Mouse (Mus musculus) forebrain, embryonic 15.5 days (tissue): Measurements from ENCODE around the gene Galnt13. TPM values are rescaled to one million over a fixed set of nuclear protein-coding genes. Genes with fewer than 3 reads are reported as not detected.
A peak's percentile ranks its signal among the peaks of the same experiment; 100 is the strongest.

Experiments
- ATAC-seq: fragments of 200-750 bp; cut with Nextera tagmentation; replicated peaks from 2 replicates; pipeline ENCODE4 v1.8.0; 2017; ENCODE audit warnings: mild to moderate bottlenecking, moderate TSS enrichment, moderate library complexity
- H3K27ac ChIP-seq: fragments of 300-500 bp; sonication (generic); replicated peaks from 2 replicates; pipeline ENCODE4 v1.5.1; 2015; ENCODE audit warnings: mild to moderate bottlenecking, inconsistent platforms
- H3K27me3 ChIP-seq: fragments of 300-500 bp; sonication (generic); 2 replicates; pipeline ENCODE4 v1.6.1; 2015; ENCODE audit warnings: inconsistent platforms
- H3K36me3 ChIP-seq: fragments of 300-500 bp; sonication (generic); 2 replicates; pipeline ENCODE4 v1.6.1; 2015; ENCODE audit warnings: mild to moderate bottlenecking, inconsistent platforms
- H3K4me1 ChIP-seq: fragments of 300-500 bp; sonication (generic); 2 replicates; pipeline ENCODE4 v1.6.1; 2015; ENCODE audit warnings: inconsistent platforms
- H3K4me2 ChIP-seq: fragments of 300-500 bp; sonication (generic); replicated peaks from 2 replicates; pipeline ENCODE4 v1.6.1; 2015; ENCODE audit warnings: mild to moderate bottlenecking, inconsistent platforms
- H3K4me3 ChIP-seq: fragments of 300-500 bp; sonication (generic); 2 replicates; pipeline ENCODE4 v1.5.1; 2015; ENCODE audit warnings: mild to moderate bottlenecking, inconsistent platforms
- H3K9ac ChIP-seq: fragments of 300-500 bp; sonication (generic); replicated peaks from 2 replicates; pipeline ENCODE4 v1.6.1; 2015; ENCODE audit warnings: mild to moderate bottlenecking, inconsistent platforms
- H3K9me3 ChIP-seq: fragments of 300-500 bp; sonication (generic); 2 replicates; pipeline ENCODE4 v1.6.1; 2016; ENCODE audit warnings: inconsistent platforms
- WGBS: fragments of 180-500 bp; shearing (Covaris S2); methylation state at CpG from one replicate; pipeline ENCODE4 v1.1.7; 2015; ENCODE audit warnings: mixed read lengths; 5-methylcytosine and 5-hydroxymethylcytosine counted together
- polyA plus RNA-seq: library from polyadenylated mRNA; unstranded; fragments of >200 nt; fragmentation: Nextera tagmentation; extraction: Ambion mirVana; gene quantifications from 2 replicates; pipeline ENCODE4 v1.2.1, GENCODE M21; 2015

Gene Galnt13
- polyA plus RNA-seq, 1 experiment from 2014 or later, result 2.8 TPM

- ATAC-seq, result peak; percentile 70
- H3K27me3 ChIP-seq, result no peaks in the 10 kb centered on the region
- 59% methylated on average over 3 of the region's 3 CpGs for WGBS
Observed at GRCm38 (mm10) chr2:55107828-55108227, 671.7 kb downstream of the Galnt13 start.

GRCm38 (mm10) chr2:55153089-55153488 is 717.0 kb downstream of the Galnt13 start:
- H3K9me3 ChIP-seq, result no peaks in the 10 kb centered on the region
- H3K27ac ChIP-seq, result no peak overlapping the region
- H3K4me2 ChIP-seq, result no peak overlapping the region
- ATAC-seq, result no peak
- no peaks in the 10 kb centered on the region for H3K4me1 ChIP-seq
- H3K27me3 ChIP-seq, result no peaks in the 10 kb centered on the region
- no peaks in the 10 kb centered on the region for H3K36me3 ChIP-seq
- no peak overlapping the region for H3K9ac ChIP-seq
- H3K4me3 ChIP-seq, result no peak overlapping the region

More at GRCm38 (mm10) chr2:55107828-55108227, 671.7 kb downstream of the Galnt13 start:
- H3K9ac ChIP-seq, result no peak overlapping the region
- H3K4me1 ChIP-seq, result no peaks in the 10 kb centered on the region
- no peak overlapping the region for H3K4me3 ChIP-seq
- no peaks in the 10 kb centered on the region for H3K9me3 ChIP-seq
- no peak overlapping the region for H3K27ac ChIP-seq
- H3K4me2 ChIP-seq, result no peak overlapping the region
- H3K36me3 ChIP-seq, result no peaks in the 10 kb centered on the region

GRCm38 (mm10) chr2:55164781-55165180 is 728.7 kb downstream of the Galnt13 start:
- Histone ChIP-seq H3K27ac (no peak overlapping the region), H3K9ac (no peak overlapping the region), H3K9me3 (no peaks in the 10 kb centered on the region), H3K4me2 (no peak overlapping the region), H3K4me1 (no peaks in the 10 kb centered on the region), H3K36me3 (no peaks in the 10 kb centered on the region), H3K4me3 (no peak overlapping the region), H3K27me3 (no peaks in the 10 kb centered on the region)
- ATAC-seq, result no peak
- WGBS, result 85% methylated on average over 3 of the region's 3 CpGs
